Mouse (Mus musculus) embryonic facial prominence, embryonic 12.5 days (tissue): ENCODE measurements around the gene Prpf3. TPM values are rescaled to one million over a fixed set of nuclear protein-coding genes. Genes with fewer than 3 reads are reported as not detected.

ENCODE experiments used
- ATAC-seq: fragments of 200-750 bp; cut with Nextera tagmentation; 2 replicates; pipeline ENCODE4 v1.8.0; 2017; ENCODE audit not compliant: insufficient number of reproducible peaks, insufficient read depth, low FRiP score, low TSS enrichment
- H3K27ac ChIP-seq: fragments of 300-500 bp; sonication (generic); 2 replicates; pipeline ENCODE4 v1.5.1; 2016; ENCODE audit warnings: mild to moderate bottlenecking
- H3K27me3 ChIP-seq: fragments of 300-500 bp; sonication (generic); 2 replicates; pipeline ENCODE4 v1.6.1; 2016; ENCODE audit warnings: mild to moderate bottlenecking, moderate library complexity
- H3K36me3 ChIP-seq: fragments of 300-500 bp; sonication (generic); 2 replicates; pipeline ENCODE4 v1.6.1; 2016; ENCODE audit warnings: mild to moderate bottlenecking
- H3K4me1 ChIP-seq: fragments of 300-500 bp; sonication (generic); 2 replicates; pipeline ENCODE4 v1.6.1; 2016
- H3K4me2 ChIP-seq: fragments of 300-500 bp; sonication (generic); replicated peaks from 2 replicates; pipeline ENCODE4 v1.6.1; 2016; ENCODE audit warnings: mild to moderate bottlenecking, moderate library complexity
- H3K4me3 ChIP-seq: fragments of 300-500 bp; sonication (generic); 2 replicates; pipeline ENCODE4 v1.5.1; 2016; ENCODE audit warnings: mild to moderate bottlenecking
- H3K9ac ChIP-seq: fragments of 300-500 bp; sonication (generic); 2 replicates; pipeline ENCODE4 v1.6.1; 2016; ENCODE audit warnings: mild to moderate bottlenecking, moderate library complexity
- H3K9me3 ChIP-seq: fragments of 300-500 bp; sonication (generic); 2 replicates; pipeline ENCODE4 v1.6.1; 2016; ENCODE audit warnings: mild to moderate bottlenecking, moderate library complexity
- WGBS: fragments of 180-500 bp; shearing (Covaris S2); methylation state at CpG from one replicate; pipeline ENCODE4 v1.1.7; 2016; 5-methylcytosine and 5-hydroxymethylcytosine counted together
- polyA plus RNA-seq: library from polyadenylated mRNA; unstranded; fragments of >200 nt; fragmentation: Nextera tagmentation; extraction: Ambion mirVana; gene quantifications from 2 replicates; pipeline ENCODE4 v1.2.1, GENCODE M21; 2016

Gene Prpf3
- polyA plus RNA-seq, 1 experiment from 2014 or later = 68.2 TPM

DNA sequence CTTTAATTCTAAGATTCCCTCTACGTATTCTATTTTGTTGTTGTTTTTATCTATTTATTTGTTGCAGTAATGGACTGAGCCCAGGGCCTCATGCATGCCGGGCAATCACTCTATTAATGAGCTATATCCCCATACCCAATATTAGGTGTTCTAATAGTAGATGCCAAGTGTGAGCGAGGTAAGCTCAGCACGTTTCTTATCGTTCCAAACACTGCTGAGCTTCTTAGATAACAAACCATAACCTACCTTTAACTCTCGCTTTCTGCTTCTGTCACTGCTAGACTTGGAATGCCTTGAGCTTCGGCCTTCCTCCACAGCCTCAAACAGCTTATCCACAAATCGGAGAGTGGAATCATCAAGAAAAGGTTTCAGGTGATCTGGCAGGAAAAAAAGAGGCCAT lies 4.4 kb downstream of the Prpf3 start:
- Histone ChIP-seq H3K4me1 (peaks cover 4% of the 10 kb centered on the region), H3K9me3 (no peaks in the 10 kb centered on the region), H3K27me3 (no peaks in the 10 kb centered on the region), H3K4me2 (no peak overlapping the region), H3K9ac (no peak overlapping the region), H3K4me3 (no peak overlapping the region), H3K27ac (no peak overlapping the region), H3K36me3 (peaks cover 67% of the 10 kb centered on the region)
- WGBS = 96% methylated on average over 8 of the region's 8 CpGs
- ATAC-seq = no peak

DNA sequence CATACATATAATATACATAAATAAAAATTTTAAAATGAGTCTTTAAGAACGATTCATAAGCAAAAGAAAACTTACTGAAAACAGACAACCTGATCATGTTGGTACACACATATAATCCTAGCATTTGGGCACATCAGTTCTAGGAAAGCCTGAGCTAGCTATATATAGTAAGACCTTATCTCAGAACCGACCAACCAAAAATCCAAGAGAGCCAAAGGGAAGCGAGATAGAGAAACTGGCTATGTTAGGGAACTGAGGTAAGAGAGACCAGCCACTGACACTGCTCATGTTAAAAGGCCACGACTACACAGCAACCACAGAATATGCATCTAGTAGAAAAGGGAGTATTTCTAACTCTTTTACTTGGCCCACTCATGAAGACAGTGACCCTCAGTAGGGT lies 5.1 kb downstream of the Prpf3 start:
- H3K36me3 ChIP-seq = peaks cover 73% of the 10 kb centered on the region
- no peak overlapping the region for H3K9ac ChIP-seq
- no peak for ATAC-seq
- no peak overlapping the region for H3K4me2 ChIP-seq
- no peaks in the 10 kb centered on the region for H3K27me3 ChIP-seq
- no peak overlapping the region for H3K27ac ChIP-seq
- no peak overlapping the region for H3K4me3 ChIP-seq
- H3K4me1 ChIP-seq = peaks cover 4% of the 10 kb centered on the region
- no peaks in the 10 kb centered on the region for H3K9me3 ChIP-seq
- WGBS = 89% methylated on average over 4 of the region's 4 CpGs

DNA sequence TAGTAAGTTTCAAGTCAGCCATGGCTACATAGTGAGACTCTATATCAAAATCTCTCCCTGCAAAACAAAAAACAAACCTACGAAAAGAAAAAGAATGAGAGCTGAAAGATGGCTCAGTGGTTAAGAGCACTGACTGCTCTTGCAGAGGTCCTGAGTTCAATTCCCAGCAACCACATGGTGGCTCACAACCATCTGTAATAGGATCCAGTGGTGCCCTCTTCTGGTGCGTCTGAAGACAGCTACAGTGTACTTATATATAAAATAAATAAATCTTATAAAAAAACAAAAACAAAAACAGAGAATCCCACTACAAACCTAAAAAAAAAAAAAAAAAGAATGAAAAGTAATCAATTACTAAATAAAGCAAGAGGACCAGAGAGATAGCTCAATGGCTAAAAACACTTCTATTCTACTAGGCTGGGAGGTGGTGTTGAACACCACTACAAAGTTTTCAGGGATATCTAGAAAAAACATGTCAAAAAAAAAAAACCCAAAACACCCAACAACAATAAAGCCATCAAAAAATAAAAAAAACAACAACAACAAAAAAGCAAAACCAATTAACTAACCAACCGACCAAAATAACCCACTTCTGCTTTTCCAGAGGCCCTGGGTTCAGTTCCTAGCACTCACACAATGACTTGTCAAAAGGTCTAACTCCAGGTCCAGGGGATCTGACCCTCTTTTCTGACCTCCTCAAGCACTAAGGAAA lies 13.0 kb downstream of the Prpf3 start:
- H3K4me1 ChIP-seq = no peaks in the 10 kb centered on the region
- no peak overlapping the region for H3K9ac ChIP-seq
- H3K27ac ChIP-seq = no peak overlapping the region
- H3K9me3 ChIP-seq = no peaks in the 10 kb centered on the region
- no peak overlapping the region for H3K4me2 ChIP-seq
- no peaks in the 10 kb centered on the region for H3K27me3 ChIP-seq
- H3K4me3 ChIP-seq = no peak overlapping the region
- WGBS = 81% methylated on average over 3 of the region's 3 CpGs
- H3K36me3 ChIP-seq = peaks cover 76% of the 10 kb centered on the region
- ATAC-seq = no peak

DNA sequence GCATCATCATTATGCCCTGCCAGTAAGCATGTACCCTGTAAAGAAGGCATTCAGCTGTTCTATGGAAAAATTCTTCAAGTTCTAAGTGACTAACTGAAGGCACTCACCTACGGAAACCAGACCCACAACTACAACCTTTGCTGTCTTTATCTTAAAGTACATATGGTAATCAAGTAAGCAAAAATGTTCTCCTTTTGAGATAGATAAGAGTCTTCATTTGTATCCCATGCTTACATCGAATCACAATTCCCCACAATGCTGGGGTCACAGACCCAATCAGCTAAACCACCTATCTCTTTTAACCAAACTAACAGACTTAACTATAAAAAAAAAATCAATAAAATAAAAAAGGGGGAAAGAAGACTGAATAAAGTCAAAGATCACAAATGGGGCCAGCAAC lies 16.4 kb downstream of the Prpf3 start:
- no peak overlapping the region for H3K9ac ChIP-seq
- H3K9me3 ChIP-seq = no peaks in the 10 kb centered on the region
- H3K36me3 ChIP-seq = peaks cover 73% of the 10 kb centered on the region
- no peak overlapping the region for H3K4me3 ChIP-seq
- 95% methylated on average over 2 of the region's 2 CpGs for WGBS
- no peak overlapping the region for H3K4me2 ChIP-seq
- H3K4me1 ChIP-seq = no peaks in the 10 kb centered on the region
- ATAC-seq = no peak
- no peak overlapping the region for H3K27ac ChIP-seq
- H3K27me3 ChIP-seq = no peaks in the 10 kb centered on the region

DNA sequence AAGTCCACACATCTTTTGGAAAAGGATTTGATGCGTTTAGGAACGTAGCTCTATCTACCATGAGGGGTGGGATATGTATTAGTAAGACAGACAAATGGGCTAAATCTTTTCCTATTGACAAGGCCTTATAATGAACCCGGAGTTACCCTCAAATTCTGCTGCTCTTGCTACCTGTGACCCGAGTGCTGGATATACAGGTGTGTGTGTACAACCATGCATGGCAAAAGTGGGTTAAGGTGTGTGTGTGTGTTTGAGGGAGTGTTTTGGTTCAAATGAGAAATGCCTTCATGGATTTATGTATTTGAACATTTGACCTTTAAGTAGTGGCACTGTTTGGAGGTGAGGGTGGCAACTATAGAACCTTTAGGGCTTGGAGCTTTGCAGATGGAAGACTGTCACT lies 26.6 kb downstream of the Prpf3 start:
- H3K9me3 ChIP-seq = no peaks in the 10 kb centered on the region
- 95% methylated on average over 4 of the region's 4 CpGs for WGBS
- peaks cover 58% of the 10 kb centered on the region for H3K36me3 ChIP-seq
- no peak overlapping the region for H3K4me2 ChIP-seq
- no peak overlapping the region for H3K27ac ChIP-seq
- H3K4me1 ChIP-seq = no peaks in the 10 kb centered on the region
- no peaks in the 10 kb centered on the region for H3K27me3 ChIP-seq
- ATAC-seq = no peak
- no peak overlapping the region for H3K9ac ChIP-seq
- H3K4me3 ChIP-seq = no peak overlapping the region

DNA sequence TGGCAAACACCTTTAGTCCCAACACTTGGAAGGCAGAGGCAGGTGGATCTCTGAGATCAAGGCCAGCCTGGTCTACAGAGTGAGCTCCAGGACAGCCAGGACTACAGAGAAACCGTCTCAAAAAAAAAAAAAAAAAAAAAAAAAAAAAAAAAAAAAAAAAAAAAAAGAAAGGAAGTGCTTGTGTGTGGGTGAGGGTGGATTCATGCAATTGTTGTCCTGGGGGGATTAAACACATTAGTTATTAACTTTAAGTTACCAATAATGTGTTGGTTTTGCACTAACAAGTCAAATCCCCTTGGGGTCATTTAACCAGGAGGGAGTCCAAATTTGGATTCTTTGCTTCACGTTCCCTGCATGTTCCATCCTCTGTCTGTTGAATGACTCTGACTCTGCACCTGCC lies 29.4 kb downstream of the Prpf3 start:
- WGBS = 56% methylated on average over 2 of the region's 2 CpGs

DNA sequence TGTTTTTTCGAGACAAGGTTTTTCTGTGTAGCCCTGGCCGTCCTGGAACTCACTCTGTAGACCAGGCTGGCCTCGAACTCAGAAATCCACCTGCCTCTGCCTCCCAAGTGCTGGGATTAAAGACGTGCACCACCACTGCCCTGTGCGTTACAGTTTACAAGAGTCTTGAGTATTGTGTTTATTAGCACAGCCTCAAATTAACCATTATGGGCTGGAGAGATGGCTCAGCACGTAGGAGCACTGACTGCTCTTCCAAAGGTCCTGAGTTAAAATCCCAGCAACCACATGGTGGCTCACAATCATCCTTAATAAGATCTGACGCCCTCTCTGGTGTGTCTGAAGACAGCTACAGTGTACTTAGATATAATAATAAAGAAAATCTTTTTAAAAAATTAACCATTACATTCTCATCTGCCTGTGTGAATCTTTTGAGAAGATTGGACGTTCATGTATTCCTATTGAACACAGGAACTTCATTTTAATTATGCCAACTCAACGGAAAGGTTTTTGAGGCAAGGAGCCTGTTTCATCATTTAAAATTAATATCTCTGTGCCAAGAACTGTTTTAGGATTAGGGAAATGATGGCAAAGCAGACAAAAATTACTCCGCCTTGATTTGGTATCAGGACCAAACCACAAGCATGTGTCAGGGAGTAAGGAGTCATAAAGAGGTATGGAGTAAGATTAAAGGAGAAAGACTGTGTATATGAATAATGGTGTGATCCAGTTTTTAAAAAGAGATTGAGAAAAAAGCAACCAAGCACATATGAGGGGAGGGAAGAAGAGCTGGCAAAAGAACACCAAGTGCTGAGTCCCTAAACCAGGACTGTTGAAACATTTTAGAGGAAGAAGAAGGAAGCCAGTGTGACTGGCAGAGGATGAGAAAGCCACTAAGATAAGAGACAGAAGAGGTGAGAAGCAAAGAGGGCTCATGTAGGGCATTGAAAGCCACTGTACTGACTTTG lies 35.4 kb downstream of the Prpf3 start:
- Histone ChIP-seq H3K27ac (peak overlapping the region; percentile 100), H3K4me1 (peaks cover 20% of the 10 kb centered on the region), H3K9ac (peak overlapping the region; percentile 74), H3K4me2 (peak overlapping the region; percentile 52), H3K9me3 (no peaks in the 10 kb centered on the region), H3K36me3 (peaks cover 4% of the 10 kb centered on the region; the same call in 1 of the 2 replicates), H3K4me3 (peak overlapping the region; percentile 66), H3K27me3 (no peaks in the 10 kb centered on the region)
- 43% methylated on average over 10 of the region's 10 CpGs for WGBS
- no peak; the same call in 1 of the 2 replicates for ATAC-seq

More for the DNA sequence above, 29.4 kb downstream of the Prpf3 start:
- H3K9ac ChIP-seq = no peak overlapping the region
- H3K4me2 ChIP-seq = no peak overlapping the region
- ATAC-seq = no peak
- no peaks in the 10 kb centered on the region for H3K27me3 ChIP-seq
- no peak overlapping the region for H3K4me3 ChIP-seq
- peaks cover 34% of the 10 kb centered on the region for H3K36me3 ChIP-seq
- no peaks in the 10 kb centered on the region for H3K4me1 ChIP-seq
- H3K9me3 ChIP-seq = no peaks in the 10 kb centered on the region
- H3K27ac ChIP-seq = no peak overlapping the region

DNA sequence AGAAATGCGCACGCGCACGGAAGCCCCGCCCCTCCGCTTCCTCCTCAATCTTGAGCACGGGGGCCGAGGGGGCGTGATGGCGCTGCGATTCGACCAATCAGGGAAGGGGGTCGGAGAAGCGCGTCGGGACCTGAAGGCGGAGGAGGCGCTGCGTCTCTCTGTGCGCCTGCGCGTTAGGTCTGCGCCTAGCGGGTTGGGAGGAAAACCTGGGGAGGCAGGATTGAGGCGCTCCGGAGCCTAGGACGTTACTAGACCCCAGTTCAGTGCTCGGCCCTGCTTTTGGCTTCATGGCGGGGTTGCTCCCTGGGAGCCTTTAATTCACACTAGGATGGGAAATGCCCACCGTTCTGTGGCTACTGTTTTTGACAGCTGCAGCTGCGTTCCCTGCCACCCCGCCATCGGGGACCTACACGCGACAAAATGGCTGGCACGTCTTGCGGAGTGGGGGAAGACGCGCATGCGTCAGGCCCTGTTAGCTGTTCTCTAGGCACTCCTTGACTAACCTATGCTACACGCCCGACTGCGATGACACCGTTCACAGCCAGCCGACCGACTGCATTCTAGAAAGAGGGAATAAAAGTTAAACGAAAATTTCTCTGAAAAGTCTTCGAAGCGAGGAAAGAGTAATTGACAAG lies 36.2 kb downstream of the Prpf3 start:
- WGBS = under 1% methylated on average over 49 of the region's 49 CpGs
- H3K4me2 ChIP-seq = peak overlapping the region; percentile 52
- H3K36me3 ChIP-seq = peaks cover 4% of the 10 kb centered on the region; the same call in 1 of the 2 replicates
- no peaks in the 10 kb centered on the region for H3K27me3 ChIP-seq
- no peaks in the 10 kb centered on the region for H3K9me3 ChIP-seq
- peak overlapping the region; percentile 66 for H3K4me3 ChIP-seq
- peak overlapping the region; percentile 100 for H3K27ac ChIP-seq
- peak overlapping the region; percentile 74 for H3K9ac ChIP-seq
- H3K4me1 ChIP-seq = peaks cover 20% of the 10 kb centered on the region
- peak; percentile 95 for ATAC-seq

DNA sequence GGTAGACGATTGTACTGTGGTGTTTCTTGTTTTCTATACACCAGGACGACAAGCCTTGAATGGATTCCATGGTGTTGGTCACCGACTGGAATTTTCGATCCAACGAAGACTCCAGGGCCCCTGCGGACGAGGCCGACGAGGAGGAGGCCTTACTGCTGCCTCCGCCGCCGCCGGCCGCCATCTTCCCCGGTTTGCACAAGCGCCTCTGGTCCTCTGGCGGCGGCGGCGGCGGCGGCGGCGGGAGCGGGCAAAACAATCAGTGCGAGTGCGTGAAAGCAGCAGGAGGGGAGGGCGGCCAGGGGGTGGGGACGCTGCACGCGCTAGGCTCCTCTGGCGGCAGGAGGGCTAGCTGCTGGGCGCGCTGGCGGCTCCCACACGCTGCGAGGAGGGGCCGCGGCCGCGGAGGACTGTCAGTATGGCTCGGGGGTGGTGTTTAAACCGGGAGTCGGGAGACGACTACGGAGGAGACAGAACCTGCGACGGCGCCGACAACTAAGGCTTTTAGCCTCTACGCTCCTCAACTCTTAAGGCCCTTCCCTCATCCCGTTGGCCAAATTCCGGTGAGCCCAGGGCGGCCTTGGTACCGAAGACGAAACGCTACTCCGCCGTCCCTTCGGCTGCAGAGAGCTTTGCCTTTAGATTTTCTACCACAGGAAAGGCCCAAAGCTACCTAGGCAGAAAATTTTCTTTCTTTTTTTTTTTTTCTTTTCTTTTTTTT lies 37.0 kb downstream of the Prpf3 start, which contains the start of gene Rprd2:
Gene Rprd2 (minus strand): TSS at position 293 of the 718 bp plus-strand sequence.
- peak within 1 kb of the TSS; percentile 93 for H3K9ac ChIP-seq
- peaks cover 20% of the 10 kb centered on the region for H3K4me1 ChIP-seq
- ATAC-seq = peak; percentile 61
- peak within 1 kb of the TSS; percentile 68 for H3K4me2 ChIP-seq
- peaks cover 4% of the 10 kb centered on the region; the same call in 1 of the 2 replicates for H3K36me3 ChIP-seq
- WGBS = under 1% methylated on average over 55 of the region's 60 CpGs
- H3K9me3 ChIP-seq = no peaks in the 10 kb centered on the region
- H3K4me3 ChIP-seq = peak within 1 kb of the TSS; percentile 66
- H3K27ac ChIP-seq = peak within 1 kb of the TSS; percentile 100
- H3K27me3 ChIP-seq = no peaks in the 10 kb centered on the region

DNA sequence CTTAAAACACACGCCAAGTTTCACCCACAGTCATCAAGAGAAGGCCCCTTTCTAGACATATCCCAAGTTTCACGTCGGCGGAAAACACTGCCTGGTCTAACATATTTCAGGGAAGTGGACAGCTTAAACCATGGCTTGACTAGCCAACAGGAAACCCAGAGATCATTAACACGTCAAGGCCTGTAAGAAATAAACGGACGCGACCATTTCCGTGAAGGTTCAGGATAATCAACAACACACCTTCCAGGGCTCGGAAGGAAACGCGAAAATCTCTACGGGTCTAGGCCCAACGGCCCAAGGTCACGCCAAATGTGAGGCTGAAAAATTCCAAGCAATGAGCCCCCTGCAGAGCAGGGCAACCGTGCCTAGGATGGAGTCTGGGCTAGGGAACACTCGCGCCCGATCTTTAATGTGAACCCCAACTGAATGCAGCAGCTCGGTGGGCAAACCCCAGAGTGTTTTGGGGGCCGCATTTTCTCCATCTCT lies 37.6 kb downstream of the Prpf3 start:
- peak overlapping the region; percentile 66 for H3K4me3 ChIP-seq
- H3K4me1 ChIP-seq = peaks cover 20% of the 10 kb centered on the region
- 0 out of 2 replicates have a peak, but pooled peaks have one; percentile 13 for ATAC-seq
- WGBS = under 1% methylated on average over 21 of the region's 21 CpGs
- peak overlapping the region; percentile 68 for H3K4me2 ChIP-seq
- peak overlapping the region; percentile 100 for H3K27ac ChIP-seq
- H3K36me3 ChIP-seq = peaks cover 4% of the 10 kb centered on the region; the same call in 1 of the 2 replicates
- H3K9ac ChIP-seq = peak overlapping the region; percentile 93
- H3K27me3 ChIP-seq = no peaks in the 10 kb centered on the region
- no peaks in the 10 kb centered on the region for H3K9me3 ChIP-seq

DNA sequence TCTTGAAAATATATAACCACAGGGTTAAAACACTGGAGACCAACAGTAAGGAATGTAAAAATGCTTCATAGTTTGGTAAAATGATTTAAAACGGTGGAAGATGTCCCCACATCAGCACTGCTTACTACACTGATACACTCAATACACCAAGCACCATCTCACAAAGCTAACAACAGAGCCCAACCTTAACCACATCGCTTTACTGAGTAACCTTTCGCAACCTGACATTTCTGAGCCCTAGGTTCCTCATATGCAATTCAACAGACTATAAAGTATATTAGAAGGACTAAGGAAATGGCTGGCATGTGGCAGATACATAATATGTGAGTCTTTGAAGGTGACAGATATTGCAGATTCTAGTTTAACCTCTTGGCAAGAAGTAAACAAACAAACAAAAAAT lies 39.0 kb downstream of the Prpf3 start:
- no peaks in the 10 kb centered on the region for H3K9me3 ChIP-seq
- H3K36me3 ChIP-seq = peaks cover 4% of the 10 kb centered on the region; the same call in 1 of the 2 replicates
- H3K4me2 ChIP-seq = peak overlapping the region; percentile 68
- 0 out of 2 replicates have a peak overlapping the region, but pooled peaks have one; percentile 1 for H3K4me3 ChIP-seq
- no peak overlapping the region for H3K27ac ChIP-seq
- H3K9ac ChIP-seq = no peak overlapping the region
- H3K27me3 ChIP-seq = no peaks in the 10 kb centered on the region
- WGBS = 93% methylated on average over 3 of the region's 3 CpGs
- no peak for ATAC-seq
- peaks cover 20% of the 10 kb centered on the region for H3K4me1 ChIP-seq
